Mouse (Mus musculus) small intestine, adult 2 months (tissue): ENCODE results near the gene Il1f9.

ENCODE experiments used
- CTCF ChIP-seq: fragments of 200-500 bp; IDR thresholded peaks from 2 replicates; pipeline ENCODE4 v1.5.1; 2012; ENCODE audit warnings: low read depth, mild to moderate bottlenecking, control low read depth, inconsistent platforms, low read length, moderate library complexity, mixed read lengths; ENCODE audit not compliant: insufficient replicate concordance, insufficient read length; ENCODE audit errors: extremely low read depth
- POLR2A ChIP-seq: fragments of 200-500 bp; IDR thresholded peaks from 2 replicates; pipeline ENCODE4 v1.6.1; 2012; ENCODE audit warnings: low read depth, mild to moderate bottlenecking, control low read depth, inconsistent platforms, low read length, moderate library complexity

DNA sequence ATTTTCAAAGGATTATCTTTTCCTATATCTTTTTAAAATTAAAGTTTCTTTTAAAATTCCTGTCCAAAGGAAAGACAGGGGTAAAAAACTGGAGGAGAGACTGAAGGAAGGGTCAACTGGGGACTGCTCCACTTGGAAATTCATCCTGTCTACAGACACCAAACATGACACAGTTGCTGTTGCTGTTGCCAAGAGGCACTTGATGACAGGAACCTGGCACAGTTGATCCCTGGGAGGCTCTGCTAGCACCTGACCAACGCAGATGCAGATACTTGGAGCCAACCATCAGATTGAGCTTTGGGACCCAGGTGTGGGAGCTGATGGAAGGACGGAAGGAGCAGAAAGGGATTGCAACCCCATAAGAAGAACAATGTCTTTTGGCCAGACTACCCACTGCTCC lies 40.9 kb downstream of the Il1f9 start:
- TF ChIP-seq CTCF = no peak
- TF ChIP-seq POLR2A = no peak
